Mouse (Mus musculus): ENCODE results near the gene Tcf15. TPM values are rescaled to one million over a fixed set of nuclear protein-coding genes. Genes with fewer than 3 reads are reported as not detected.

Tcf15 gene
- total RNA-seq, 1 experiment: 22.4 TPM

GRCm38 (mm10) chr2:152190161-152190560 lies 46.8 kb downstream of the Tcf15 start:
- DNase-seq (ENCODE audit: low read depth, low spot score): no peak
- TF ChIP-seq ZNF384 (IDR thresholded peaks at IDR 0.05; ENCODE audit: low read depth, low read length): no peak
- no peak for TF ChIP-seq CHD2 (IDR thresholded peaks at IDR 0.05; ENCODE audit: low read depth, low read length)
- no peak for TF ChIP-seq HCFC1 (IDR thresholded peaks at IDR 0.05; ENCODE audit: borderline replicate concordance, insufficient read depth, low read length)
- no peak for TF ChIP-seq MAFK (IDR thresholded peaks at IDR 0.05; ENCODE audit: insufficient read depth, low read depth, low read length)
- no peak for TF ChIP-seq ZC3H11A (IDR thresholded peaks at IDR 0.05; ENCODE audit: borderline replicate concordance, low read depth, low read length)
- H3K9me3 ChIP-seq (ENCODE audit: control insufficient read depth, insufficient read depth, low read depth, low read length): no peaks in the 10 kb centered on the region
- peak overlapping the region; percentile 57 for H3K9ac ChIP-seq (ENCODE audit: insufficient read depth, low read depth, low read length, poor library complexity, severe bottlenecking)
- H3K27ac ChIP-seq (ENCODE audit: insufficient read depth, low read depth, low read length, poor library complexity, severe bottlenecking): peak overlapping the region; percentile 79
- H3K4me3 ChIP-seq (ENCODE audit: insufficient read depth in 1 of 2, low read depth in 1 of 2, low read length in 2 of 2, poor library complexity in 1 of 2, severe bottlenecking in 1 of 2): peak overlapping the region; percentile 6 to 44; a peak in 3 of 4 replicates
- in situ Hi-C loops (cut with MboI; ENCODE audit: low sequenced_read_pairs in 2 of 2, unreplicated experiment in 2 of 2): no loop called here
- H3K4me1 ChIP-seq (ENCODE audit: control insufficient read depth in 2 of 2, insufficient read depth in 2 of 2, low read length in 2 of 2, poor library complexity in 1 of 2): peaks cover 4 to 18% of the 10 kb centered on the region in 2 experiments; a peak in 3 of 4 replicates
- no peaks in the 10 kb centered on the region; the same call in 1 of the 2 replicates for H3K36me3 ChIP-seq (ENCODE audit: control insufficient read depth, insufficient read depth, low read length, poor library complexity, severe bottlenecking)

- no peak for DNase-seq (ENCODE audit: low read depth, low spot score)
- Histone ChIP-seq H3K9me3 (ENCODE audit: control insufficient read depth, insufficient read depth, low read depth, low read length) (no peaks in the 10 kb centered on the region), H3K27ac (ENCODE audit: insufficient read depth, low read depth, low read length, poor library complexity, severe bottlenecking) (peak overlapping the region; percentile 70; the same call in 1 of the 2 replicates), H3K9ac (ENCODE audit: insufficient read depth, low read depth, low read length, poor library complexity, severe bottlenecking) (peak overlapping the region; percentile 60; the same call in 1 of the 2 replicates), H3K4me1 (ENCODE audit: control insufficient read depth in 2 of 2, insufficient read depth in 2 of 2, low read length in 2 of 2, poor library complexity in 1 of 2) (peaks cover 4 to 20% of the 10 kb centered on the region in 2 experiments; a peak in 3 of 4 replicates), H3K4me3 (ENCODE audit: insufficient read depth in 1 of 2, low read depth in 1 of 2, low read length in 2 of 2, poor library complexity in 1 of 2, severe bottlenecking in 1 of 2) (no peak overlapping the region), H3K36me3 (ENCODE audit: control insufficient read depth, insufficient read depth, low read length, poor library complexity, severe bottlenecking) (no peaks in the 10 kb centered on the region)
- in situ Hi-C loops (cut with MboI; ENCODE audit: low sequenced_read_pairs in 2 of 2, unreplicated experiment in 2 of 2): no loop called here
- TF ChIP-seq ZNF384 (IDR thresholded peaks at IDR 0.05; ENCODE audit: low read depth, low read length) (no peak), ZC3H11A (IDR thresholded peaks at IDR 0.05; ENCODE audit: borderline replicate concordance, low read depth, low read length) (no peak), CHD2 (IDR thresholded peaks at IDR 0.05; ENCODE audit: low read depth, low read length) (no peak), HCFC1 (IDR thresholded peaks at IDR 0.05; ENCODE audit: borderline replicate concordance, insufficient read depth, low read length) (no peak), MAFK (IDR thresholded peaks at IDR 0.05; ENCODE audit: insufficient read depth, low read depth, low read length) (no peak)
Observed at GRCm38 (mm10) chr2:152192591-152193345, 49.4 kb downstream of the Tcf15 start.

- H3K4me1 ChIP-seq (ENCODE audit: control insufficient read depth in 2 of 2, insufficient read depth in 2 of 2, low read length in 2 of 2, poor library complexity in 1 of 2): peaks cover 4 to 20% of the 10 kb centered on the region in 2 experiments; a peak in 3 of 4 replicates
- H3K4me3 ChIP-seq (ENCODE audit: insufficient read depth in 1 of 2, low read depth in 1 of 2, low read length in 2 of 2, poor library complexity in 1 of 2, severe bottlenecking in 1 of 2): no peak overlapping the region
- DNase-seq (ENCODE audit: low read depth, low spot score): no peak
- no peaks in the 10 kb centered on the region for H3K9me3 ChIP-seq (ENCODE audit: control insufficient read depth, insufficient read depth, low read depth, low read length)
- H3K9ac ChIP-seq (ENCODE audit: insufficient read depth, low read depth, low read length, poor library complexity, severe bottlenecking): no peak overlapping the region
- in situ Hi-C loops (cut with MboI; ENCODE audit: low sequenced_read_pairs in 2 of 2, unreplicated experiment in 2 of 2): no loop called here
- TF ChIP-seq HCFC1 (IDR thresholded peaks at IDR 0.05; ENCODE audit: borderline replicate concordance, insufficient read depth, low read length): no peak
- no peak for TF ChIP-seq ZNF384 (IDR thresholded peaks at IDR 0.05; ENCODE audit: low read depth, low read length)
- H3K36me3 ChIP-seq (ENCODE audit: control insufficient read depth, insufficient read depth, low read length, poor library complexity, severe bottlenecking): no peaks in the 10 kb centered on the region
- peak overlapping the region; percentile 48; the same call in 1 of the 2 replicates for H3K27ac ChIP-seq (ENCODE audit: insufficient read depth, low read depth, low read length, poor library complexity, severe bottlenecking)
Observed at GRCm38 (mm10) chr2:152193346-152193710, 50.0 kb downstream of the Tcf15 start.

GRCm38 (mm10) chr2:152194586-152194985 lies 51.2 kb downstream of the Tcf15 start:
- in situ Hi-C loops (cut with MboI; ENCODE audit: low sequenced_read_pairs in 2 of 2, unreplicated experiment in 2 of 2): no loop called here
- no peak overlapping the region for H3K27ac ChIP-seq (ENCODE audit: insufficient read depth, low read depth, low read length, poor library complexity, severe bottlenecking)
- H3K4me3 ChIP-seq (ENCODE audit: insufficient read depth in 1 of 2, low read depth in 1 of 2, low read length in 2 of 2, poor library complexity in 1 of 2, severe bottlenecking in 1 of 2): no peak overlapping the region
- TF ChIP-seq CHD2 (IDR thresholded peaks at IDR 0.05; ENCODE audit: low read depth, low read length) (no peak), HCFC1 (IDR thresholded peaks at IDR 0.05; ENCODE audit: borderline replicate concordance, insufficient read depth, low read length) (no peak), ZNF384 (IDR thresholded peaks at IDR 0.05; ENCODE audit: low read depth, low read length) (no peak), MAFK (IDR thresholded peaks at IDR 0.05; ENCODE audit: insufficient read depth, low read depth, low read length) (no peak), ZC3H11A (IDR thresholded peaks at IDR 0.05; ENCODE audit: borderline replicate concordance, low read depth, low read length) (no peak)
- no peaks in the 10 kb centered on the region for H3K36me3 ChIP-seq (ENCODE audit: control insufficient read depth, insufficient read depth, low read length, poor library complexity, severe bottlenecking)
- H3K9ac ChIP-seq (ENCODE audit: insufficient read depth, low read depth, low read length, poor library complexity, severe bottlenecking): no peak overlapping the region
- H3K9me3 ChIP-seq (ENCODE audit: control insufficient read depth, insufficient read depth, low read depth, low read length): no peaks in the 10 kb centered on the region
- DNase-seq (ENCODE audit: low read depth, low spot score): no peak
- H3K4me1 ChIP-seq (ENCODE audit: control insufficient read depth in 2 of 2, insufficient read depth in 2 of 2, low read length in 2 of 2, poor library complexity in 1 of 2): peaks cover 4 to 20% of the 10 kb centered on the region in 2 experiments; a peak in 3 of 4 replicates

Measured in ES-E14 (cell line).